Mouse (Mus musculus): Measurements from ENCODE around the gene Vpreb1. TPM values are rescaled to one million over a fixed set of nuclear protein-coding genes. Genes with fewer than 3 reads are reported as not detected.

Vpreb1 gene
- total and polyA plus RNA-seq, 3 experiments: 0.97 to 4.8 (median 0.98) TPM

- no peak for DNase-seq
Observed at GRCm38 (mm10) chr16:16855541-16855940, 15.1 kb downstream of the Vpreb1 start.

GRCm38 (mm10) chr16:16854836-16855235, 15.8 kb downstream of the Vpreb1 start:
- DNase-seq: peak; percentile 57

- DNase-seq: no peak
Observed at GRCm38 (mm10) chr16:16852411-16852810, 18.2 kb downstream of the Vpreb1 start.

- no peak for DNase-seq
Observed at GRCm38 (mm10) chr16:16849196-16849595, 21.4 kb downstream of the Vpreb1 start.

GRCm38 (mm10) chr16:16829671-16830070, 41.0 kb downstream of the Vpreb1 start:
- no peak for DNase-seq

GRCm38 (mm10) chr16:16828757-16829615, 41.7 kb downstream of the Vpreb1 start, which contains the start of gene Spag6l:
Gene Spag6l (minus strand): TSS chr16:16829456.
- DNase-seq: peak; percentile 23

- no peak for DNase-seq
Observed at GRCm38 (mm10) chr16:16826223-16826622, 44.4 kb downstream of the Vpreb1 start.

- no peak for DNase-seq
Observed at GRCm38 (mm10) chr16:16825476-16825875, 45.2 kb downstream of the Vpreb1 start.

Other genes starting within 250 kb of the Vpreb1 start
- not detected for gene Olfr19, start 194.4 kb downstream of the Vpreb1 start, total RNA-seq (2021)
- not detected in 2 replicates for gene Olfr19, start 194.4 kb downstream of the Vpreb1 start, polyA plus RNA-seq (2012; rRNA removed)
- under 1 TPM; 0.31 to 0.35 TPM for gene Spag6l, start 41.4 kb downstream of the Vpreb1 start, total RNA-seq (2021)
- not detected in 2 replicates for gene Spag6l, start 41.4 kb downstream of the Vpreb1 start, polyA plus RNA-seq (2012; rRNA removed)
- not detected for gene Igll1, start 6.9 kb downstream of the Vpreb1 start, total RNA-seq (2021)
- gene Igll1, start 6.9 kb downstream of the Vpreb1 start, polyA plus RNA-seq (2012; rRNA removed): not detected in 2 replicates
- gene Top3b, start 107 bp downstream of the Vpreb1 start, total RNA-seq (2021): 10 to 100 TPM; 47.4 to 51.5 TPM
- 43.8 and 53.1 TPM in 2 replicates for gene Top3b, start 107 bp downstream of the Vpreb1 start, polyA plus RNA-seq (2012; rRNA removed)
- gene Ppm1f, start 25.6 kb upstream of the Vpreb1 start, total RNA-seq (2021): 10 to 100 TPM; 39.2 to 48.9 TPM
- gene Ppm1f, start 25.6 kb upstream of the Vpreb1 start, polyA plus RNA-seq (2012; rRNA removed): 15.4 and 18.9 TPM in 2 replicates
- gene Mapk1, start 112.5 kb upstream of the Vpreb1 start, total RNA-seq (2021): 100 to 1,000 TPM; 178 to 206 TPM
- gene Mapk1, start 112.5 kb upstream of the Vpreb1 start, polyA plus RNA-seq (2012; rRNA removed): 45.2 and 62.7 TPM in 2 replicates
- 1 to 10 TPM; 6.6 TPM for gene Ypel1, start 198.9 kb upstream of the Vpreb1 start, total RNA-seq (2021)
- 8.3 and 10.0 TPM in 2 replicates for gene Ypel1, start 198.9 kb upstream of the Vpreb1 start, polyA plus RNA-seq (2012; rRNA removed)
- 10 to 100 TPM; 80.3 to 98.6 TPM for gene Ppil2, start 240.4 kb upstream of the Vpreb1 start, total RNA-seq (2021)
- 75.6 and 87.1 TPM in 2 replicates for gene Ppil2, start 240.4 kb upstream of the Vpreb1 start, polyA plus RNA-seq (2012; rRNA removed)

All from adrenal gland, adult 2 months (tissue).